Mouse (Mus musculus): ENCODE results near the gene Armc8.

DNA sequence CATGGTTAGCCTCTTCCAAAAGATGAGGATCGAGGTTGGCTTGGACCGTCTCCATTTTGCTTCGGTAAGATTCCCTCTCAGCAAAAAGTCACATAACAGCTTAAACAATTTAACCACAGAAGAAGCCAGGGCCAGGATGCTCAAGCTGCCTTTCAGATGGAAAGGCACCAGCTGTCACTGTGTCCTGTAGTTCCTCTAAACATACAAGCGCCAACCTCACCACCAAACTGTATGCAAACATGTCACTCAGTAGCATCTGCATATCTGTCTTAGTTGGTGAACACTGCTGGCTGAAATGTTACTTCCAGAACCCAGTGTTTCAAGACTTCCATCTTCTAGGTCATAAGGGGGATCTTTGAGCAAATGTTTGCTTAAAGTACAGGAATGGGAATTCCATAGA is 109.0 kb downstream of the Armc8 start:
- TF ChIP-seq CTCF (conservative IDR thresholded peaks at IDR 0.05; ENCODE audit: low read length) (no peak), NANOG (IDR thresholded peaks at IDR 0.05; ENCODE audit: borderline replicate concordance, low read length) (no peak)

Measured in E14TG2a.4 (cell line).